Mouse (Mus musculus): Measurements from ENCODE around the gene Gm47429. TPM values are rescaled to one million over a fixed set of nuclear protein-coding genes. Genes with fewer than 3 reads are reported as not detected.
"Not testable (repeated sequence)": the region's sequence is repeated elsewhere in the genome, so short reads cannot be mapped to it uniquely, and the experiment has no call there.

Gm47429 gene
- not detected in 2 replicates for polyA plus RNA-seq (2015; fragmentation: Nextera tagmentation; extraction: Ambion mirVana)

GRCm38 (mm10) chr13:50443812-50444211 lies at the start of gene Gm47429:
Gene Gm47429, minus strand, starts transcription at chr13:50443912.
- no peaks in the 10 kb centered on the region for H3K36me3 ChIP-seq
- H3K4me2 ChIP-seq: no peak within 1 kb of the TSS
- no peak within 1 kb of the TSS for H3K4me3 ChIP-seq
- WGBS: 72% methylated on average over 2 of the region's 2 CpGs
- H3K4me1 ChIP-seq (replicated peaks): no peaks in the 10 kb centered on the region
- no peak within 1 kb of the TSS for H3K9ac ChIP-seq
- H3K27ac ChIP-seq: no peak within 1 kb of the TSS
- H3K27me3 ChIP-seq: no peaks in the 10 kb centered on the region
- no peaks in the 10 kb centered on the region for H3K9me3 ChIP-seq (replicated peaks)
- no peak for ATAC-seq (replicated peaks; ENCODE audit: insufficient number of reproducible peaks, insufficient read depth, low FRiP score, low read depth)

DNA sequence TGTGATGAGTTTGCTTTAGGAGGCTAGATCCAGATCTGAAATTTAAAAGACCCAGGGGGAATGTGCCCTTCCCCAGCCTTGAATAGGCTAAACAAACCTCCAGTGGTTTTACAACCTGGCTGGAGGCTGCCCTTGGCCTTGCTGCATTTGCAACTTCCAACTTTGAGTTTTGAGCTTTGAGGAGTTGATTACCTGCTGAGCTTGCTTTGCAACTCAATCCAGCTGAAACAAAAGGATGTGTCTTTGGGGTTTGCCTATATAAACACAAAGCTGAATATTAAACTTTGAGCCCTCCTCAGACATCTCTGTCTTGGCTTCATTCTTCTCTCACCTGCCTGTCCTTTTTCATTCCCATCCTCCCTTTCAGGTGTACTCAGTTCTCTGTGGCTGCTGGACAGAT lies 44.8 kb upstream of the Gm47429 start:
- not testable (repeated sequence) for ATAC-seq (replicated peaks; ENCODE audit: insufficient number of reproducible peaks, insufficient read depth, low FRiP score, low read depth); H3K4me3 ChIP-seq; H3K9me3 ChIP-seq (replicated peaks); H3K36me3 ChIP-seq; H3K27ac ChIP-seq; H3K9ac ChIP-seq; H3K27me3 ChIP-seq; H3K4me2 ChIP-seq; H3K4me1 ChIP-seq (replicated peaks)

- no peak within 1 kb of the TSS for H3K27ac ChIP-seq
- no peaks in the 10 kb centered on the region for H3K27me3 ChIP-seq
- WGBS: 70% methylated on average over 4 of the region's 4 CpGs
- no peak for ATAC-seq (replicated peaks; ENCODE audit: insufficient number of reproducible peaks, insufficient read depth, low FRiP score, low read depth)
- no peak within 1 kb of the TSS for H3K9ac ChIP-seq
- no peak within 1 kb of the TSS for H3K4me2 ChIP-seq
- H3K4me1 ChIP-seq (replicated peaks): no peaks in the 10 kb centered on the region; the same call in 1 of the 2 replicates
- H3K9me3 ChIP-seq (replicated peaks): no peaks in the 10 kb centered on the region
- H3K4me3 ChIP-seq: no peak within 1 kb of the TSS
- H3K36me3 ChIP-seq: no peaks in the 10 kb centered on the region
These were observed 23.3 kb upstream of the Gm47429 start, which contains the start of gene Nutm2 for GRCm38 (mm10) chr13:50467007-50467406. Gene Nutm2, plus strand, starts transcription at chr13:50467307.

DNA sequence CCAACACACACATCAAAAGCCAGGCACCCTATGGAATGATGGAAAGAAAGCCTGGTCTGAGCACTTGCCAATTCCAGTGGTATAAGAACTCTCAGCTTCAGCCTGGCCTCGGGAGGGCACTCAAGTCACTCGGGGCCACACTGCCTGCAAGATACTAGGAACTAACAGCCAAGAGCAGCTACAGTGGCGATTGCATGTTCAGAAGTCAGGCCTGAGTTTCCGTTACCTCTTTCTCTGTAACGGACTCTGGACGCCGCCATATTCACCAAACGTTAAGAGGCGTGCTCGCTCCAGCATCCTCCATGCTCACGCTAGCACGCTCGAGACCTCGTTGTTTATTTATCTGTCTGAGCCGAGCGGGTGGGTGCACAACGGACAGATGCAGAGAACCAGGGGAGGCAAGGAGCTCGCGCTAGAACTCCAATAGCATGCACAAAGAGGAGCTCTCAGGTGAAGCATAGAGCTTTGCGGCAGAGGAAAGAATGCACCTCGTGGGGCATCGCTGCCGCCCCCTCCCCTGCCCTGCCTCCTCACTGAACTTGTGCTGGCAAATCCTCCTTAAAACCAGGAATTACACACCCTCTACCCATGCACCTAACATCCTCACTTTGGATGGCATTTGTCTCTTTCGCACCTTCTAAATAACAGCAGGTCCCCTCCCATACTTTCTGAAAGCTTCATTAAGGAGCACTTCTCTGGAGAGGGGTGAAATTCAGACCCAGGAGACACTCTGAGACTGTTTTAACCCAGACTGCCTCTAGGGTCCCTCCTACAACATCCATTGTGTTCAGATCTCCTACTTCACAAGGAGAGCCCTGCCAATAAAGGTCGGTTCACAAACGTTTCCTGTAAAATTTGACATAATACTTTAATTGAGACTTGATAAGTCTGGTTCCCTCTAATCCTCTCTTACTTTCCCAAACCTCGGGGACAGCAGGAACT lies 21.2 kb upstream of the Gm47429 start:
- no peaks in the 10 kb centered on the region; the same call in 1 of the 2 replicates for H3K4me1 ChIP-seq (replicated peaks)
- H3K27ac ChIP-seq: no peak overlapping the region
- H3K9me3 ChIP-seq (replicated peaks): no peaks in the 10 kb centered on the region
- peak overlapping the region; percentile 58 for H3K4me2 ChIP-seq
- no peak for ATAC-seq (replicated peaks; ENCODE audit: insufficient number of reproducible peaks, insufficient read depth, low FRiP score, low read depth)
- H3K27me3 ChIP-seq: no peaks in the 10 kb centered on the region
- no peaks in the 10 kb centered on the region for H3K36me3 ChIP-seq
- 30% methylated on average over 27 of the region's 27 CpGs for WGBS
- no peak overlapping the region for H3K9ac ChIP-seq
- H3K4me3 ChIP-seq: peak overlapping the region; percentile 34

DNA sequence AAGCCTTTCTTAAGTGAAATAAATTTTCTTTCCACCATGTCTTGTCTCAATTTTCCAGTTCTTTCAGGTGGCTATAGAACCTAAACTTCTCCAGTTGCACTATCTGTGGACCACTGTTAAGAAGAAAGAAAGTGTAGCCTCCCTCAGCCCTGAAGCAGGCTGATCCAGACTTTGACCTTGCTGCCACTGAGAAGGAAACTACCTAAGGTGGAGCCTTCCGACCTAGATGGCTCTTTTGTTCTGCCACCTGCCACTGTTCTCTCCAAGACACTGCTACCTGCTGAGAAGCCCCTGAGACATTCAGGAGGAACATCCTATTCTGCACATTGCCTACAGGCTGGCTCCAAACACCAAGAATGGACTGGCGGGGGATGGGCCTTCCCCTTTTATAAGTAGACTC lies 16.7 kb upstream of the Gm47429 start:
- not testable (repeated sequence) for H3K4me2 ChIP-seq
- WGBS: 56% methylated on average over 2 of the region's 2 CpGs

GRCm38 (mm10) chr13:50453426-50453825 lies 9.7 kb upstream of the Gm47429 start:
- H3K36me3 ChIP-seq: no peaks in the 10 kb centered on the region
- ATAC-seq (replicated peaks; ENCODE audit: insufficient number of reproducible peaks, insufficient read depth, low FRiP score, low read depth): no peak
- 22% methylated on average over 4 of the region's 4 CpGs for WGBS

More for the DNA sequence above, 16.7 kb upstream of the Gm47429 start:
- H3K4me3 ChIP-seq; H3K27ac ChIP-seq; H3K9me3 ChIP-seq (replicated peaks); H3K4me1 ChIP-seq (replicated peaks); ATAC-seq (replicated peaks; ENCODE audit: insufficient number of reproducible peaks, insufficient read depth, low FRiP score, low read depth); H3K27me3 ChIP-seq; H3K9ac ChIP-seq; H3K36me3 ChIP-seq: not testable (repeated sequence)

GRCm38 (mm10) chr13:50452266-50452665 lies 8.6 kb upstream of the Gm47429 start:
- H3K27me3 ChIP-seq; H3K9ac ChIP-seq; H3K9me3 ChIP-seq (replicated peaks); H3K4me3 ChIP-seq; H3K4me1 ChIP-seq (replicated peaks); H3K36me3 ChIP-seq; H3K4me2 ChIP-seq; H3K27ac ChIP-seq; ATAC-seq (replicated peaks; ENCODE audit: insufficient number of reproducible peaks, insufficient read depth, low FRiP score, low read depth): not testable (repeated sequence)
- 56% methylated on average over 9 of the region's 9 CpGs for WGBS

More at GRCm38 (mm10) chr13:50453426-50453825, 9.7 kb upstream of the Gm47429 start:
- no peaks in the 10 kb centered on the region for H3K27me3 ChIP-seq
- no peak overlapping the region for H3K27ac ChIP-seq
- no peaks in the 10 kb centered on the region for H3K9me3 ChIP-seq (replicated peaks)
- no peak overlapping the region for H3K9ac ChIP-seq
- no peak overlapping the region for H3K4me2 ChIP-seq
- no peaks in the 10 kb centered on the region for H3K4me1 ChIP-seq (replicated peaks)
- no peak overlapping the region for H3K4me3 ChIP-seq

GRCm38 (mm10) chr13:50445261-50445660 lies 1.5 kb upstream of the Gm47429 start:
- Histone ChIP-seq H3K4me2 (no peak overlapping the region), H3K4me3 (no peak overlapping the region), H3K4me1 (replicated peaks) (no peaks in the 10 kb centered on the region), H3K27me3 (no peaks in the 10 kb centered on the region), H3K36me3 (no peaks in the 10 kb centered on the region), H3K9ac (no peak overlapping the region), H3K9me3 (replicated peaks) (no peaks in the 10 kb centered on the region), H3K27ac (no peak overlapping the region)
- ATAC-seq (replicated peaks; ENCODE audit: insufficient number of reproducible peaks, insufficient read depth, low FRiP score, low read depth): no peak
- WGBS: 59% methylated on average over 4 of the region's 4 CpGs

GRCm38 (mm10) chr13:50426686-50427085 lies 17.0 kb downstream of the Gm47429 start:
- H3K4me3 ChIP-seq: no peak overlapping the region

DNA sequence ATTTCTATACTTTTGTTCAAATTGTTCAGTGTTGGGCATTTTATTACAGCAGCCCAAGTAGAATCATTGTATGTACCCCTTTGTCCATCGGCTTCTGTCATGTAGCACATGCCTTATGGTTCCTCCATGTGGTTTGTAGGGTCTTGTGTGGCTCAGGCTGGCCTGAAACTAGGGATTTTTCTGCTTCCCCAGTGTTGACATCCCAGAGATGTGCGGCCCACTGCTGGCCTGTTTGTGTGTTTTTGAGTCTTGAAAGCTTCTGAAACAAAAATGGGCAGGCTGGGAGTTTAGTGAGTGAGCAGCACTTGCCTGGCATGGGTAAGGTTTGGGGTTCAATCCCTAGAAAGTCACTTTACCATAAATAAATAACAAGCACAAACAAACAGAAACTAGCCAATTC lies 19.2 kb downstream of the Gm47429 start:
- no peak overlapping the region for H3K4me3 ChIP-seq
- H3K9me3 ChIP-seq (replicated peaks): no peaks in the 10 kb centered on the region
- H3K27me3 ChIP-seq: no peaks in the 10 kb centered on the region
- no peak for ATAC-seq (replicated peaks; ENCODE audit: insufficient number of reproducible peaks, insufficient read depth, low FRiP score, low read depth)
- no peak overlapping the region for H3K4me2 ChIP-seq
- no peaks in the 10 kb centered on the region for H3K4me1 ChIP-seq (replicated peaks)
- 85% methylated on average over 2 of the region's 2 CpGs for WGBS
- H3K9ac ChIP-seq: no peak overlapping the region
- H3K36me3 ChIP-seq: peaks cover 72% of the 10 kb centered on the region
- H3K27ac ChIP-seq: no peak overlapping the region

More at GRCm38 (mm10) chr13:50426686-50427085, 17.0 kb downstream of the Gm47429 start:
- no peaks in the 10 kb centered on the region for H3K9me3 ChIP-seq (replicated peaks)
- no peak for ATAC-seq (replicated peaks; ENCODE audit: insufficient number of reproducible peaks, insufficient read depth, low FRiP score, low read depth)
- H3K4me1 ChIP-seq (replicated peaks): no peaks in the 10 kb centered on the region
- H3K9ac ChIP-seq: no peak overlapping the region
- H3K36me3 ChIP-seq: peaks cover 75% of the 10 kb centered on the region
- no peak overlapping the region for H3K4me2 ChIP-seq
- H3K27me3 ChIP-seq: no peaks in the 10 kb centered on the region
- no peak overlapping the region for H3K27ac ChIP-seq
- WGBS: 79% methylated on average over 4 of the region's 4 CpGs

DNA sequence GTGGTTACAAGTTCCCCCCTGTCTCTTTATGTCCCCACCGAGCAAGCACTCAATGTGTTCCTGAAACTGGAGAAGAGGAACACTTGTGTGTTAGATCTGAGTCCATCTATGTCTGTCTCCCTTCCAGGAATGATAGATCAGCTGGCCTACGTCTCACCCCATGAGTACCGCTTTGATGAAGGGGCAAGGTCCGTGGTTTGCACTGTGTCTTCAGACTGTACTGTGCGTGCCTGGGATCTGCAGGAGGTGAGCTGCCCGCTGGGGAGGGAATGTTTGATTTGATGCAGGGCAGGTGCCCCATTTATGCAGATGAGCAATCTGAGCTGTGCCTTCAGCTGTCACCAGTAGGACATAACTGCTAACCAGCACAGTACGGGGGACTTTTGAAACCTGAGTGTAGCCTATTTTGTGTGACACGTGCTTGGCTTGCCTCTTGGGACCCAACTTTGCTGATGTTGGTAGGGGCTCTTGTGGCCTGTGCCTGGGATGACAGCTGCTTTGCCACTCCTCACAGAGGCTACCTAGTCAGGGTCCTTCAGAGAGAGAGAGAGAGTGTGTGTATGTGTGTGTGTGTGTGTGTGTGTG lies 20.0 kb downstream of the Gm47429 start:
- Histone ChIP-seq H3K27ac (no peak overlapping the region), H3K4me3 (no peak overlapping the region), H3K36me3 (peaks cover 64% of the 10 kb centered on the region), H3K4me2 (no peak overlapping the region), H3K4me1 (replicated peaks) (peaks cover under 1% of the 10 kb centered on the region), H3K27me3 (no peaks in the 10 kb centered on the region), H3K9me3 (replicated peaks) (no peaks in the 10 kb centered on the region), H3K9ac (no peak overlapping the region)
- no peak for ATAC-seq (replicated peaks; ENCODE audit: insufficient number of reproducible peaks, insufficient read depth, low FRiP score, low read depth)
- 84% methylated on average over 8 of the region's 8 CpGs for WGBS

Measured in heart, embryonic 15.5 days (tissue).